Mouse (Mus musculus): ENCODE measurements around the gene Scyl1.

GRCm38 (mm10) chr19:5767271-5767670 is 3.9 kb downstream of the Scyl1 start:
- TF ChIP-seq CTCF (IDR thresholded peaks at IDR 0.05; ENCODE audit: extremely low read depth, insufficient read depth, low read length) (no peak), POLR2A (IDR thresholded peaks at IDR 0.05; ENCODE audit: extremely low read depth, insufficient read depth, low read length) (no peak)

Data from cortical plate, adult 2 months (tissue).